10 mouse cellular contexts compared by ENCODE assay signal in genomic region chr14:75758401-75758800, GRCm38 (mm10).
"Had no signal": no experiment of that assay in that cellular context is flagged by ENCODE, and none has a peak within 500 bp of the region (broad histone marks: within the 10 kb centered on the region; RNA-seq: fewer than 3 reads in every experiment).

No protein-coding gene starts in this region.

- H3K27ac ChIP-seq: kidney, embryonic 15.5 days; limb, embryonic 12.5 days; liver, embryonic 13.5 days; lung, embryonic 15.5 days; neural tube, embryonic 13.5 days had no signal

- H3K4me3 ChIP-seq: kidney, embryonic 15.5 days; limb, embryonic 12.5 days; liver, embryonic 13.5 days; lung, embryonic 15.5 days; neural tube, embryonic 13.5 days had no signal

- DNase-seq: kidney, postnatal 14 days; liver; liver, embryonic 13.5 days; liver, postnatal 0 days; midbrain, embryonic 14.5 days; right cerebral cortex, postnatal 14 days had no signal
